Mouse (Mus musculus) bone marrow macrophage, adult 2 months (primary cell): ENCODE results near the gene Chid1.

Experiments
- CTCF ChIP-seq: IDR thresholded peaks from 2 replicates; pipeline ENCODE4 v1.5.1; 2012; ENCODE audit warnings: low read depth, mild to moderate bottlenecking, low read length, moderate library complexity
- POLR2A ChIP-seq: IDR thresholded peaks from 2 replicates; pipeline ENCODE4 v1.6.1; 2012; ENCODE audit warnings: mild to moderate bottlenecking, low read depth, low read length, borderline replicate concordance

DNA sequence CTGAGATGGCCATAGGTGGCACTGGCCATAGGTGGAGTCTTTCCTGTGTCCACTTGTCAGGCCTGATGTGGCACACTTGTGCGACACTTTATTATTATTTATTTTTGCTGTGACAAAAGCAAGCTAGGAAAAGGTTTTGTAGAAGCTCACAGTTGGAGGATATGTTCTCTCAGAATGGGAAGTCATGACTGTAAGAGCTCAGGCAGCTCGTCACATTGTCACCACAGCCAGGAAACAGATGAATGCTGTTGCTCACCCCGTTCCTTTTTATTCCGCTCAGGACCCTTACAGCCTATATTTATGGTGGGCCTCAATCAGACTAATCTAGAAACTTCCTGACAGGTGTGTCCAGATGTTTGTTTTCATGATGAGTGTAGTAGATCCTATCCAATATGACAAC is 20.8 kb upstream of the Chid1 start:
- no peak for TF ChIP-seq CTCF
- no peak for TF ChIP-seq POLR2A
